Mouse (Mus musculus) c-Kit-positive CD71-negative TER-119-negative erythroid progenitor cells, embryonic 14.5 days (primary cell): Measurements from ENCODE around the gene Olfr1386.
"Not testable (repeated sequence)": the region's sequence is repeated elsewhere in the genome, so short reads cannot be mapped to it uniquely, and the experiment has no call there.

Source experiments
- DNase-seq: peaks from one replicate; pipeline ENCODE4 v3.0.0-alpha.2; 2013; ENCODE audit warnings: low read depth

The Olfr1386 gene

DNA sequence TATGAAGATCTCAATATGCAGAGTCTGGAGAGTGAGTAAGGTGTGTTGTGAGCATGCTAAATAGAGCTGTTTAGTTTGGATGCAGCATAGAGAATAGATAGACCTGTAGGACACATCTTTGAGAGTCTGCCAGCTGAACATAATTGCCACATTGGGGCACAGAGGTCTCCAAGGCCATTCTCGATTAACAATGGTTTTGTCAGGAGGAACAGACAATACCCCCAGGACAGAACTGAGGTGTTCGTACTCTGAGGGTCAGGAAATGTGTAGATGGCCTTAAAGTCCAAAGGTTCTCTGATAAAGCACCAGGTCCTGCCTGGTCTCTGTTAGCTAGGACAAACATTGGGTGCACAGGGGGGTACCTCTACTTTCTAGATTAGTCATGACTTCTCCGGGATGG lies at the start of gene Olfr1386:
TSS of gene Olfr1386 (plus strand) at position 301 of the 400 bp plus-strand sequence.
- DNase-seq = not testable (repeated sequence)

GRCm38 (mm10) chr11:49422767-49423166 lies 42.1 kb upstream of the Olfr1386 start, which contains the start of gene Olfr1389:
Gene Olfr1389 (plus strand): TSS chr11:49423067.
- no peak for DNase-seq

DNA sequence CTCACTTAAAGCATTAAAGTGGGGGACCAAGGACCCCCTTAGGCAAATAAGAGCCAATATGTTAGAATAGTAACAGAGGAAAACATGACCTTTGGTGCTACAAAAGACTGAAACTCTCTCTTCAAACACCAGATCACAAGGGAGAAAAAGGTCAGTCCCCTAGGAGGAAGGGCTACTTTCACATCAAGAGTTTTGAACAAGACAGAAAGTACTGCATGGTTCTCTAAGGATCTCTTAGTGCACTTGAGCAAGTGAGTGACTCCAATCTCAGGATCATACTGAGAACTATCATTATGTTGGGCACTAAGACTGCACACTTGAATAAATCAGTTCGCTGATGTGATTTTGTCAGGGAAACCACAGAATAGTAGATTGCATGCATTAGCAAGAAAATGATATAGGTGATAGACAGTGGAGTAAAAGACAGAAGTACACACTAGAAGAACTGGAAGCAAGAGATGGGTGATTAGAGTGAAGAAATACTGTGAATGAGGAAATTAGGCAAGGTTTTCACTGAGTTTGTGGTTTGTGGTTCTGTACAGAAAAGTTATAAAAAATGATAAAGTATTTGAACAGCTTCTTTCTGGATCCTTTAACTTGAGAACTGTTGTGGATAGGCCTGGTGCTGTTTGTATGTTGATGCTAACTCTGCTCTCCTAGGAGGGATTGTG lies 39.5 kb upstream of the Olfr1386 start:
- no peak for DNase-seq

DNA sequence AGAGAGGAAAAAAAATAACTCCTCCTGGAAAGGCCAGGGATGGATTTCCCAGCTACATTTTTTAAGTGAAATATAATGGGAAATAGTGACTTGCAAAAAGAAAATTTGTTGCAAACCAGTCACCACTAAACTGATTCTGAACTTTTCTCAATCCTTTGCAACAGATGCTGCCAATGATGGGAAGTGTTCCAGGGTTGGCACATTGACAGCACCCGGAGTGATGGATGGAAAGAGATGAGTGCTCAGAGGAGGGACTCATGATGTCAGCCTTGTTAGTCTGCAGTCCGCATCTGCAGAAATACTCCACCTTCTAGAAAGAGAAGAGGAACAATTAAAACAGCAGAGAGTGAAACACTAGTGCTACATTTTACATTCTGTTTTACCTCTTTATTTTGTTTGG lies 35.2 kb upstream of the Olfr1386 start:
- no peak for DNase-seq

DNA sequence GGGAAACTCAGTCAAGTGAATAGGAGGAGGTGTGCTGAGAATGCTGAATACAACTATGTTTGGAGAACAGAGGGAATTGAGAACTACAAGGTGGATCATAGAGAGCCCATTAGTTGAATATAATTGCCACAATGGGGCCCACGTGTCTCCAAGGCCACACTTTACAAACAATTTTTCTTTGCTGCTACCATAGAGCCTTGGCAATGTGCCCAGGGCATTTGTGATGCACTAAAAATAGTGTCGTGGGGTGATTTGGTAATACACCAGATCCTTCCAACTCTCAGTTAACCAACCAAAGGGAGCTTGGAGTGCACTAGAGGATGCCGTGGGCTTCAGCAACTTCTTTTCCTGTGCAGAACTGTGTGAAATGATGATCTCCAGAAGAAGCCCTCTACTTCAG lies 28.4 kb upstream of the Olfr1386 start, which contains the start of gene Olfr1388:
TSS of gene Olfr1388 (plus strand) at position 214 of the 400 bp plus-strand sequence.
- DNase-seq = no peak

- no peak for DNase-seq
Observed at GRCm38 (mm10) chr11:49455043-49455442, 9.8 kb upstream of the Olfr1386 start, which contains the start of gene Olfr1387. Gene Olfr1387 (plus strand): TSS chr11:49455343.

- no peak for DNase-seq
Observed at GRCm38 (mm10) chr11:49485973-49486372, 21.1 kb downstream of the Olfr1386 start.

- not testable (repeated sequence) for DNase-seq
Observed at GRCm38 (mm10) chr11:49488770-49489169, 23.9 kb downstream of the Olfr1386 start, which contains the start of gene Olfr1385. Gene Olfr1385 (plus strand): TSS chr11:49489070.

- DNase-seq = no peak
Observed at GRCm38 (mm10) chr11:49518086-49518485, 53.2 kb downstream of the Olfr1386 start.

DNA sequence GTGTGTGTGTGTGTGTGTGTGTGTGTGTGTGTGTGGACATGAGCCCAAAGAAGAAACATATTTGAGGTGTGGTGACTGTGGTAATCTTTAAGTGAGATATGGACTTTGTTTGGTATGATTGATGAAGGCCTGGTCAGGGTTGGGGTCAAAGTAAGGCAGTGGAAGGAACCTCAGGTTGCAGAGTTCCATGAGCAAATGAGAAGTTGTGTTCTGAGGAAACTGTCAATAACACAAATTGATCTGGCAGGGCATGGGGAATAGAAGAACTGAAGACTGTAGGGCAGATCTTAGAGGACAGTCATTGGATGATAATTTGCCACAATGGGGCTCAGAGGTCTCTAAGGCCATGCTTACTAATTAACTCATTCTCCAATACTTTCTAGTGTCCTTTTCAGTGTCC lies 54.5 kb downstream of the Olfr1386 start, which contains the start of gene Olfr1383:
TSS of gene Olfr1383 (plus strand) at position 301 of the 400 bp plus-strand sequence.
- no peak for DNase-seq
